Mouse (Mus musculus) frontal cortex, adult (tissue): Measurements from ENCODE around the gene Ednrb.
A peak's percentile ranks its signal among the peaks of the same experiment; 100 is the strongest.
"Not testable (repeated sequence)": the region's sequence is repeated elsewhere in the genome, so short reads cannot be mapped to it uniquely, and the experiment has no call there.

Experiments
- ATAC-seq: cut with Nextera tagmentation; 2 replicates; pipeline ENCODE4 v1.9.2; 2017; ENCODE audit warnings: mild to moderate bottlenecking, moderate library complexity, mixed read lengths; ENCODE audit not compliant: low TSS enrichment

Ednrb gene

GRCm38 (mm10) chr14:103822590-103822989 is 21.6 kb downstream of the Ednrb start:
- ATAC-seq: no peak

GRCm38 (mm10) chr14:103816637-103817308 is 27.4 kb downstream of the Ednrb start:
- ATAC-seq: no peak

GRCm38 (mm10) chr14:103815542-103815941 is 28.7 kb downstream of the Ednrb start:
- 0 out of 2 replicates have a peak, but pooled peaks have one; percentile 23 for ATAC-seq

- no peak for ATAC-seq
Observed at GRCm38 (mm10) chr14:103814015-103814691, 30.0 kb downstream of the Ednrb start.

- ATAC-seq: no peak
Observed at GRCm38 (mm10) chr14:103813246-103813645, 31.0 kb downstream of the Ednrb start.

- no peak for ATAC-seq
Observed at GRCm38 (mm10) chr14:103811291-103811690, 32.9 kb downstream of the Ednrb start.

GRCm38 (mm10) chr14:103803907-103804659 is 40.1 kb downstream of the Ednrb start:
- ATAC-seq: no peak

- no peak for ATAC-seq
Observed at GRCm38 (mm10) chr14:103797123-103797522, 47.1 kb downstream of the Ednrb start.

- no peak for ATAC-seq
Observed at GRCm38 (mm10) chr14:103795591-103795990, 48.6 kb downstream of the Ednrb start.

GRCm38 (mm10) chr14:103793409-103793808 is 50.8 kb downstream of the Ednrb start:
- no peak for ATAC-seq

GRCm38 (mm10) chr14:103792726-103793125 is 51.5 kb downstream of the Ednrb start:
- no peak for ATAC-seq

- ATAC-seq: no peak
Observed at GRCm38 (mm10) chr14:103787547-103787946, 56.7 kb downstream of the Ednrb start.

- no peak for ATAC-seq
Observed at GRCm38 (mm10) chr14:103785096-103785965, 58.9 kb downstream of the Ednrb start.

- not testable (repeated sequence) for ATAC-seq
Observed at GRCm38 (mm10) chr14:103780336-103780735, 63.9 kb downstream of the Ednrb start.

GRCm38 (mm10) chr14:103779276-103779675 is 64.9 kb downstream of the Ednrb start:
- no peak for ATAC-seq

- peak; percentile 63 for ATAC-seq
Observed at GRCm38 (mm10) chr14:103778533-103779151, 65.6 kb downstream of the Ednrb start.

- peak; percentile 92 for ATAC-seq
Observed at GRCm38 (mm10) chr14:103778009-103778431, 66.2 kb downstream of the Ednrb start.

GRCm38 (mm10) chr14:103777386-103777785 is 66.8 kb downstream of the Ednrb start:
- ATAC-seq: no peak

- ATAC-seq: no peak
Observed at GRCm38 (mm10) chr14:103769319-103770245, 74.6 kb downstream of the Ednrb start.

GRCm38 (mm10) chr14:103767488-103767887 is 76.7 kb downstream of the Ednrb start:
- ATAC-seq: no peak
